Mouse (Mus musculus) bone marrow, adult 2 months (tissue): ENCODE data around the gene Pdgfd.

Experiments
- CTCF ChIP-seq: fragments of 200-500 bp; IDR thresholded peaks from 2 replicates; pipeline ENCODE4 v1.5.1; 2011; ENCODE audit warnings: low read length, control low read depth; ENCODE audit not compliant: control insufficient read depth, insufficient read depth
- POLR2A ChIP-seq: fragments of 200-500 bp; IDR thresholded peaks from 2 replicates; pipeline ENCODE4 v1.6.1; 2011; ENCODE audit warnings: low read depth, mild to moderate bottlenecking, control low read depth, low read length, borderline replicate concordance; ENCODE audit not compliant: control insufficient read depth

DNA sequence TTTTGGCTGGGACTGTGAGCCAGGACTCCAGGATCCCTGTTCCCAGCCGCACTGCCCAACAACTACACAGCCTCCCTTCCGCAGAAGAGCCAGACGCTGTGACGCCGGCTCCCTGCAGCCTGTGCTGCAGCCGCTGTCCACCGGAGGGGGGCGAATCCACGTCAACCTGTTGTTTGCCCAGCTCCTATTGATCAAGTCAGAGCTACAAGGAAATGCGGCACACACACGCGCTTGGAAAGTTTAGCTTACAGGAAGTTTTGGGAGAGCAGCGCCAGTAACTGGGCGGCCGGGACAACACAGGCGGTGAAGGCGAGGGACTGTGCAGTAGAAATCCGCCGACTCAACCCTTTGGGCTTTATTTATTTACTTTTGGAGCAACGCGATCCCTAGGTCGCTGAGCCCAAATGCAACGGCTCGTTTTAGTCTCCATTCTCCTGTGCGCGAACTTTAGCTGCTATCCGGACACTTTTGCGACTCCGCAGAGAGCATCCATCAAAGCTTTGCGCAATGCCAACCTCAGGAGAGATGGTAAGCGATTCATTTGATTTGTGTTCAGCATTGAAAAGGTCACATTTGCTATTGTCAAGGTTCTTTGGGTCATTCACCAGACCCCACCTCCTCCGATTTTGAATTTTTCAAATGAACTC is at the start of gene Pdgfd:
- TF ChIP-seq CTCF, result peak; percentile 32; the same call in 1 of the 2 replicates
- no peak for TF ChIP-seq POLR2A
